Mouse (Mus musculus) liver, adult 2 months (tissue): Measurements from ENCODE around the gene Cldn11. TPM values are rescaled to one million over a fixed set of nuclear protein-coding genes. Genes with fewer than 3 reads are reported as not detected.

Source experiments
- DNase-seq: peaks from one replicate; pipeline ENCODE4 v3.0.0-alpha.2; 2011; ENCODE audit warnings: low read depth, low spot score; ENCODE audit errors: extremely low read depth
- H3K27ac ChIP-seq: fragments of 200-500 bp; replicated peaks from 2 replicates; pipeline ENCODE4 v1.5.1; 2012; ENCODE audit warnings: low read depth, mild to moderate bottlenecking, control low read depth, inconsistent platforms, low read length; ENCODE audit not compliant: insufficient read depth
- H3K27me3 ChIP-seq: fragments of 200-500 bp; 2 replicates; pipeline ENCODE4 v1.6.1; 2012; ENCODE audit warnings: mild to moderate bottlenecking, moderate library complexity, low read length, inconsistent platforms; ENCODE audit not compliant: control insufficient read depth, insufficient read depth
- H3K36me3 ChIP-seq: fragments of 200-500 bp; 2 replicates; pipeline ENCODE4 v1.6.1; 2012; ENCODE audit warnings: low read length, inconsistent platforms; ENCODE audit not compliant: control insufficient read depth, insufficient read depth
- H3K4me1 ChIP-seq: fragments of 200-500 bp; 2 replicates; pipeline ENCODE4 v1.6.1; 2011; ENCODE audit warnings: low read length; ENCODE audit not compliant: control insufficient read depth, insufficient read depth
- H3K4me3 ChIP-seq: fragments of 200-500 bp; 2 replicates; pipeline ENCODE4 v1.5.1; 2011; ENCODE audit warnings: low read depth, mild to moderate bottlenecking, control low read depth, low read length, moderate library complexity; ENCODE audit not compliant: insufficient read depth
- H3K79me2 ChIP-seq: fragments of 200-500 bp; 2 replicates; pipeline ENCODE4 v1.6.1; 2012; ENCODE audit warnings: inconsistent platforms, mild to moderate bottlenecking, low read length, moderate library complexity; ENCODE audit not compliant: control insufficient read depth, insufficient read depth
- H3K9ac ChIP-seq: fragments of 200-500 bp; 2 replicates; pipeline ENCODE4 v1.6.1; 2012; ENCODE audit warnings: low read depth, mild to moderate bottlenecking, control low read depth, inconsistent platforms, low read length
- CTCF ChIP-seq: fragments of 200-500 bp; IDR thresholded peaks from 2 replicates; pipeline ENCODE4 v1.5.1; 2011; ENCODE audit warnings: low read depth, low read length, control low read depth
- POLR2A ChIP-seq: fragments of 200-500 bp; IDR thresholded peaks from 2 replicates; pipeline ENCODE4 v1.6.1; 2011; ENCODE audit warnings: low read length, control low read depth; ENCODE audit not compliant: insufficient read depth; ENCODE audit errors: extremely low read depth
- WGBS: fragments of 180-500 bp; shearing (Covaris S2); methylation state at CpG from one replicate; pipeline ENCODE4 v1.1.7; 2018; 5-methylcytosine and 5-hydroxymethylcytosine counted together
- polyA plus RNA-seq: library from polyadenylated mRNA; depleted of rRNA; stranded (reverse); fragments of >200 nt; gene quantifications from 2 replicates; pipeline ENCODE4 v1.2.3, GENCODE M21; 2012
- total RNA-seq: library from RNA; depleted of rRNA; stranded (reverse); fragments of >200 nt; gene quantifications from 2 replicates; pipeline ENCODE4 v1.2.3, GENCODE M21; 2014

The Cldn11 gene
- total and polyA plus RNA-seq, 2 experiments: 0.09 TPM; not detected in 1

GRCm38 (mm10) chr3:31161336-31161735, 11.6 kb downstream of the Cldn11 start:
- H3K9ac ChIP-seq: no peak overlapping the region
- WGBS: 53% methylated on average over 6 of the region's 6 CpGs

GRCm38 (mm10) chr3:31162860-31163259, 13.1 kb downstream of the Cldn11 start:
- 90% methylated on average over 14 of the region's 14 CpGs for WGBS

More at GRCm38 (mm10) chr3:31161336-31161735, 11.6 kb downstream of the Cldn11 start:
- Histone ChIP-seq H3K79me2 (no peaks in the 10 kb centered on the region), H3K27me3 (no peaks in the 10 kb centered on the region), H3K36me3 (no peaks in the 10 kb centered on the region), H3K27ac (no peak overlapping the region), H3K4me3 (no peak overlapping the region), H3K4me1 (no peaks in the 10 kb centered on the region)
- DNase-seq: no peak
- TF ChIP-seq CTCF (no peak), POLR2A (no peak)

GRCm38 (mm10) chr3:31165803-31166202, 16.1 kb downstream of the Cldn11 start:
- no peaks in the 10 kb centered on the region for H3K4me1 ChIP-seq
- WGBS: 73% methylated on average over 3 of the region's 3 CpGs
- DNase-seq: no peak
- H3K9ac ChIP-seq: no peak overlapping the region
- H3K27ac ChIP-seq: no peak overlapping the region
- no peak for TF ChIP-seq CTCF
- no peak for TF ChIP-seq POLR2A
- no peaks in the 10 kb centered on the region for H3K36me3 ChIP-seq
- H3K27me3 ChIP-seq: no peaks in the 10 kb centered on the region
- no peak overlapping the region for H3K4me3 ChIP-seq
- H3K79me2 ChIP-seq: no peaks in the 10 kb centered on the region

More at GRCm38 (mm10) chr3:31162860-31163259, 13.1 kb downstream of the Cldn11 start:
- Histone ChIP-seq H3K4me3 (no peak overlapping the region), H3K27me3 (no peaks in the 10 kb centered on the region), H3K36me3 (no peaks in the 10 kb centered on the region), H3K9ac (no peak overlapping the region), H3K79me2 (no peaks in the 10 kb centered on the region), H3K4me1 (no peaks in the 10 kb centered on the region), H3K27ac (no peak overlapping the region)
- DNase-seq: no peak
- TF ChIP-seq CTCF (no peak), POLR2A (no peak)

- H3K9ac ChIP-seq: no peak overlapping the region
- no peaks in the 10 kb centered on the region for H3K4me1 ChIP-seq
- no peak overlapping the region for H3K4me3 ChIP-seq
- no peaks in the 10 kb centered on the region for H3K79me2 ChIP-seq
- no peaks in the 10 kb centered on the region for H3K27me3 ChIP-seq
- no peak overlapping the region for H3K27ac ChIP-seq
- 80% methylated on average over 12 of the region's 12 CpGs for WGBS
- no peak for DNase-seq
- no peak for TF ChIP-seq CTCF
- TF ChIP-seq POLR2A: no peak
- no peaks in the 10 kb centered on the region for H3K36me3 ChIP-seq
Observed at GRCm38 (mm10) chr3:31166365-31166871, 16.7 kb downstream of the Cldn11 start.

- WGBS: 88% methylated on average over 7 of the region's 7 CpGs
- no peaks in the 10 kb centered on the region for H3K36me3 ChIP-seq
- TF ChIP-seq POLR2A (no peak), CTCF (no peak)
- H3K79me2 ChIP-seq: no peaks in the 10 kb centered on the region
- no peaks in the 10 kb centered on the region for H3K4me1 ChIP-seq
- H3K4me3 ChIP-seq: no peak overlapping the region
- no peaks in the 10 kb centered on the region for H3K27me3 ChIP-seq
- no peak overlapping the region for H3K9ac ChIP-seq
- H3K27ac ChIP-seq: no peak overlapping the region
- no peak for DNase-seq
Observed at GRCm38 (mm10) chr3:31190342-31190741, 40.6 kb downstream of the Cldn11 start.

- DNase-seq: no peak
- Histone ChIP-seq H3K27me3 (no peaks in the 10 kb centered on the region), H3K79me2 (no peaks in the 10 kb centered on the region), H3K4me3 (no peak overlapping the region), H3K36me3 (no peaks in the 10 kb centered on the region), H3K27ac (no peak overlapping the region), H3K4me1 (no peaks in the 10 kb centered on the region), H3K9ac (no peak overlapping the region)
- 73% methylated on average over 10 of the region's 10 CpGs for WGBS
- TF ChIP-seq POLR2A (no peak), CTCF (no peak)
Observed at GRCm38 (mm10) chr3:31191402-31191801, 41.7 kb downstream of the Cldn11 start.
